Mouse (Mus musculus) neural tube, embryonic 14.5 days (tissue): ENCODE measurements around the gene Tead2. TPM values are rescaled to one million over a fixed set of nuclear protein-coding genes. Genes with fewer than 3 reads are reported as not detected.
"Not testable (repeated sequence)": the region's sequence is repeated elsewhere in the genome, so short reads cannot be mapped to it uniquely, and the experiment has no call there.

Experiments
- ATAC-seq: fragments of 200-750 bp; cut with Nextera tagmentation; 2 replicates; pipeline ENCODE4 v1.8.0; 2017; ENCODE audit warnings: low read depth, mild to moderate bottlenecking, moderate TSS enrichment, moderate library complexity
- H3K27ac ChIP-seq: fragments of 300-500 bp; sonication (generic); 2 replicates; pipeline ENCODE4 v1.5.1; 2014; ENCODE audit warnings: low read depth, mild to moderate bottlenecking, control low read depth, low read length, moderate library complexity, mixed read lengths
- H3K27me3 ChIP-seq: fragments of 300-500 bp; sonication (generic); 2 replicates; pipeline ENCODE4 v1.6.1; 2014; ENCODE audit warnings: low read length; ENCODE audit not compliant: control insufficient read depth, insufficient read depth
- H3K36me3 ChIP-seq: fragments of 300-500 bp; sonication (generic); 2 replicates; pipeline ENCODE4 v1.6.1; 2014; ENCODE audit warnings: low read length, mixed read lengths; ENCODE audit not compliant: control insufficient read depth, insufficient read depth
- H3K4me1 ChIP-seq: fragments of 300-500 bp; sonication (generic); 2 replicates; pipeline ENCODE4 v1.6.1; 2014; ENCODE audit warnings: low read length; ENCODE audit not compliant: control insufficient read depth, insufficient read depth
- H3K4me2 ChIP-seq: fragments of 300-500 bp; sonication (generic); 2 replicates; pipeline ENCODE4 v1.6.1; 2014; ENCODE audit warnings: mild to moderate bottlenecking, low read depth, low read length, control low read depth
- H3K4me3 ChIP-seq: fragments of 300-500 bp; sonication (generic); 2 replicates; pipeline ENCODE4 v1.5.1; 2014; ENCODE audit warnings: low read depth, low read length, control low read depth, mixed read lengths
- H3K9ac ChIP-seq: fragments of 300-500 bp; sonication (generic); replicated peaks from 2 replicates; pipeline ENCODE4 v1.6.1; 2014; ENCODE audit warnings: low read depth, mild to moderate bottlenecking, control low read depth, low read length, mixed read lengths
- H3K9me3 ChIP-seq: fragments of 300-500 bp; sonication (generic); 2 replicates; pipeline ENCODE4 v1.6.1; 2016; ENCODE audit warnings: low read length; ENCODE audit not compliant: control insufficient read depth
- WGBS: fragments of 180-500 bp; shearing (Covaris S2); extraction: QIAGEN DNeasy Blood & Tissue Kit; methylation state at CpG from one replicate; pipeline ENCODE4 v1.1.7; 2014; 5-methylcytosine and 5-hydroxymethylcytosine counted together
- polyA plus RNA-seq: library from polyadenylated mRNA; unstranded; fragments of >200 nt; fragmentation: Nextera tagmentation; extraction: Ambion mirVana; gene quantifications from 2 replicates; pipeline ENCODE4 v1.2.1, GENCODE M21; 2014

Tead2 gene
- polyA plus RNA-seq = 24.5 and 39.9 TPM in 2 replicates

GRCm38 (mm10) chr7:45215673-45216441, at the start of gene Tead2:
Gene Tead2 (plus strand): TSS chr7:45215753.
- no peaks in the 10 kb centered on the region for H3K36me3 ChIP-seq
- peak within 1 kb of the TSS; percentile 45 for H3K4me3 ChIP-seq
- H3K9ac ChIP-seq = peak within 1 kb of the TSS; percentile 64
- ATAC-seq = peak; percentile 48; the same call in 1 of the 2 replicates
- under 1% methylated on average over 50 of the region's 55 CpGs for WGBS
- no peaks in the 10 kb centered on the region for H3K9me3 ChIP-seq
- H3K4me2 ChIP-seq = peak within 1 kb of the TSS; percentile 72
- H3K4me1 ChIP-seq = peaks cover 19% of the 10 kb centered on the region
- peaks cover 10% of the 10 kb centered on the region for H3K27me3 ChIP-seq
- peak within 1 kb of the TSS; percentile 81 for H3K27ac ChIP-seq

- 25% methylated on average over 10 of the region's 10 CpGs for WGBS
- H3K4me2 ChIP-seq = no peak overlapping the region
These were observed 48.6 kb upstream of the Tead2 start for GRCm38 (mm10) chr7:45166950-45167401.

GRCm38 (mm10) chr7:45167761-45168445, 47.6 kb upstream of the Tead2 start:
- Histone ChIP-seq H3K4me2 (peak overlapping the region; percentile 11; the same call in 1 of the 2 replicates), H3K27me3 (peaks cover 58% of the 10 kb centered on the region), H3K4me3 (no peak overlapping the region), H3K4me1 (no peaks in the 10 kb centered on the region), H3K9me3 (no peaks in the 10 kb centered on the region), H3K27ac (no peak overlapping the region), H3K36me3 (no peaks in the 10 kb centered on the region), H3K9ac (no peak overlapping the region)
- WGBS = 5% methylated on average over 19 of the region's 19 CpGs
- ATAC-seq = no peak

More at GRCm38 (mm10) chr7:45166950-45167401, 48.6 kb upstream of the Tead2 start:
- ATAC-seq = no peak
- no peaks in the 10 kb centered on the region for H3K36me3 ChIP-seq
- no peaks in the 10 kb centered on the region for H3K4me1 ChIP-seq
- H3K27me3 ChIP-seq = peaks cover 58% of the 10 kb centered on the region
- no peak overlapping the region for H3K27ac ChIP-seq
- H3K9ac ChIP-seq = no peak overlapping the region
- H3K9me3 ChIP-seq = no peaks in the 10 kb centered on the region
- no peak overlapping the region for H3K4me3 ChIP-seq

GRCm38 (mm10) chr7:45168656-45169055, 46.9 kb upstream of the Tead2 start:
- Histone ChIP-seq H3K4me1 (no peaks in the 10 kb centered on the region), H3K9me3 (no peaks in the 10 kb centered on the region), H3K4me3 (peak overlapping the region; percentile 11; the same call in 1 of the 2 replicates), H3K27me3 (peaks cover 50% of the 10 kb centered on the region), H3K9ac (no peak overlapping the region), H3K36me3 (no peaks in the 10 kb centered on the region), H3K27ac (no peak overlapping the region), H3K4me2 (peak overlapping the region; percentile 11; the same call in 1 of the 2 replicates)
- ATAC-seq = no peak
- WGBS = 2% methylated on average over 24 of the region's 24 CpGs

GRCm38 (mm10) chr7:45169495-45169894, 46.1 kb upstream of the Tead2 start:
- no peak for ATAC-seq
- Histone ChIP-seq H3K36me3 (no peaks in the 10 kb centered on the region), H3K9me3 (no peaks in the 10 kb centered on the region), H3K4me3 (no peak overlapping the region), H3K9ac (no peak overlapping the region), H3K4me2 (no peak overlapping the region), H3K27me3 (peaks cover 47% of the 10 kb centered on the region), H3K4me1 (no peaks in the 10 kb centered on the region), H3K27ac (no peak overlapping the region)
- WGBS = 89% methylated on average over 3 of the region's 3 CpGs

- H3K4me2 ChIP-seq = no peak overlapping the region
- whole genome bisulfite sequencing = 58% methylated on average over 7 of the region's 7 CpGs
- no peaks in the 10 kb centered on the region for H3K4me1 ChIP-seq
- ATAC-seq = no peak
- no peak overlapping the region for H3K4me3 ChIP-seq
- no peak overlapping the region for H3K27ac ChIP-seq
- H3K9ac ChIP-seq = no peak overlapping the region
- H3K27me3 ChIP-seq = peaks cover 42% of the 10 kb centered on the region
- no peaks in the 10 kb centered on the region for H3K9me3 ChIP-seq
- H3K36me3 ChIP-seq = no peaks in the 10 kb centered on the region
These were observed 42.6 kb upstream of the Tead2 start for GRCm38 (mm10) chr7:45172974-45173373.

GRCm38 (mm10) chr7:45173772-45174171, 41.8 kb upstream of the Tead2 start:
- WGBS = 69% methylated on average over 1 of the region's 1 CpGs
- H3K4me3 ChIP-seq, H3K4me2 ChIP-seq, H3K9me3 ChIP-seq, ATAC-seq, H3K9ac ChIP-seq, H3K4me1 ChIP-seq, H3K36me3 ChIP-seq, H3K27ac ChIP-seq: not testable (repeated sequence)
- peaks cover 43% of the 10 kb centered on the region for H3K27me3 ChIP-seq

- Histone ChIP-seq H3K4me2 (no peak overlapping the region), H3K4me1 (no peaks in the 10 kb centered on the region), H3K9ac (no peak overlapping the region), H3K36me3 (no peaks in the 10 kb centered on the region), H3K27me3 (peaks cover 43% of the 10 kb centered on the region), H3K27ac (no peak overlapping the region), H3K4me3 (no peak overlapping the region), H3K9me3 (no peaks in the 10 kb centered on the region)
- WGBS = 3% methylated on average over 29 of the region's 29 CpGs
- peak; percentile 46; the same call in 1 of the 2 replicates for ATAC-seq
These were observed 40.8 kb upstream of the Tead2 start for GRCm38 (mm10) chr7:45174567-45175280.
